Mouse (Mus musculus): ENCODE measurements around the gene Map1s.

DNA sequence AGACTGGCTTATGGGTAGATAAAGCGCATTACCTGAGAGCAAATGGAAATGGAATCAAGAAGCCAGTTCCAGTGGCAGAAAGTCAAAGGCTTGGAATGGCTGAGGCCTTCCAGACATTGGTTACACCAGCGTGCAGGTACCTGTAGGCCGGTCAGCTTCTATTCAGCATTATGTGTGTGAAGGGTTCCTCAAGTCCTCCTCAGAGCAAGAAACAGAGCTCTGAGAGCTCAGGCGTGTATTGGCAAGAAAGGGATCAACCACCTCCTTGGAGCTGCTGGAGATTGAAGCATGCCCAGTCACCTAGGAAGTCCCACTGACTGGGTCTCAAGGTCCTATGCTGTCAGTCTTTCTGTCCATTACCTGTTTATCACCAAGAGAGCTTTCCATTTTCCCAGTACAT, 20.0 kb downstream of the Map1s start:
- TF ChIP-seq POLR2A (IDR thresholded peaks at IDR 0.05; ENCODE audit: low read depth, low read length) (no peak), CTCF (conservative IDR thresholded peaks at IDR 0.05; ENCODE audit: insufficient read depth, insufficient read length, low read depth, low read length) (no peak)

Data from kidney, adult 2 months (tissue).